Mouse (Mus musculus): Measurements from ENCODE around the gene Htr1d.

DNA sequence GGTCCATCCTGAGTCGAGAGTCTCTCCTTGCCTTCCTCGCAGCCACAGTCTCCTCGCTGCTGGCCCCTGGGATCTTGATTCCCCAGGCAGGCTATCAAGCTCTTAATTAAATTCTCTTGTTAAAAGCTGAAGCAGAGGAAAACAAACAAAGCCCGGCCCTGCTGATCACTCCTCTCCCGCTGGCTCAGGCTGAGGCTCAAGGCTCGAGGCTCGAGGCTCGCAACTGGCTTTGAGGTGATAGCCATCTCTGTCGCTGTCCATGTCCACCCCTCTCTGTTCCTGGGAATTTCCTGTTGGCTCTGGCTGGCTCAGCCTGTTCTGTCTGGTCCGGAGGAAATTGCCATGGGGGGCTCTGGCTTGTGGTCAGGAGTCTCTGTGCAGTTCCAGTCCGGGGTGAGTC, 4.4 kb upstream of the Htr1d start:
- no peak for TF ChIP-seq CTCF (IDR thresholded peaks at IDR 0.05; ENCODE audit: low read depth)
- TF ChIP-seq EP300 (IDR thresholded peaks at IDR 0.05; ENCODE audit: low read depth), result no peak

All from liver, postnatal 0 days (tissue).